Mouse (Mus musculus) induced T-regulatory cell, adult 2 months (primary cell): ENCODE data around the gene Mgme1.

Experiments used
- DNase-seq: peaks from one replicate; pipeline ENCODE4 v3.0.0-alpha.2; 2012; ENCODE audit warnings: low read depth

Mgme1 gene

GRCm38 (mm10) chr2:144270507-144271420, at the start of gene Mgme1, which contains the start of gene Snx5:
TSS of gene Mgme1 (plus strand) at chr2:144270663.
TSS of gene Snx5 (minus strand) at chr2:144270906.
- peak; percentile 95 for DNase-seq

- DNase-seq: peak; percentile 66
These were observed 46.1 kb upstream of the Mgme1 start for GRCm38 (mm10) chr2:144224351-144224750.

- no peak for DNase-seq
These were observed 43.4 kb upstream of the Mgme1 start for GRCm38 (mm10) chr2:144226906-144227586.

- peak; percentile 49 for DNase-seq
These were observed 41.7 kb upstream of the Mgme1 start for GRCm38 (mm10) chr2:144228521-144229346.

- DNase-seq: no peak
These were observed 40.8 kb upstream of the Mgme1 start for GRCm38 (mm10) chr2:144229647-144230046.

GRCm38 (mm10) chr2:144230498-144230897, 40.0 kb upstream of the Mgme1 start:
- no peak for DNase-seq

- peak; percentile 65 for DNase-seq
These were observed 39.3 kb upstream of the Mgme1 start for GRCm38 (mm10) chr2:144231115-144231514.

GRCm38 (mm10) chr2:144233534-144233933, 36.9 kb upstream of the Mgme1 start:
- no peak for DNase-seq

GRCm38 (mm10) chr2:144235776-144236175, 34.7 kb upstream of the Mgme1 start:
- DNase-seq: no peak

GRCm38 (mm10) chr2:144236791-144237584, 33.5 kb upstream of the Mgme1 start:
- DNase-seq: no peak

- DNase-seq: no peak
These were observed 32.1 kb upstream of the Mgme1 start for GRCm38 (mm10) chr2:144238341-144238740.

- no peak for DNase-seq
These were observed 31.1 kb upstream of the Mgme1 start for GRCm38 (mm10) chr2:144239318-144239717.

GRCm38 (mm10) chr2:144240095-144240899, 30.2 kb upstream of the Mgme1 start:
- no peak for DNase-seq

- DNase-seq: no peak
These were observed 25.0 kb upstream of the Mgme1 start for GRCm38 (mm10) chr2:144245464-144245863.

GRCm38 (mm10) chr2:144246270-144246669, 24.2 kb upstream of the Mgme1 start:
- no peak for DNase-seq

GRCm38 (mm10) chr2:144247337-144247978, 23.0 kb upstream of the Mgme1 start:
- no peak for DNase-seq

GRCm38 (mm10) chr2:144248613-144249376, 21.7 kb upstream of the Mgme1 start:
- no peak for DNase-seq

- DNase-seq: no peak
These were observed 20.4 kb upstream of the Mgme1 start for GRCm38 (mm10) chr2:144250111-144250510.

GRCm38 (mm10) chr2:144262837-144263236, 7.6 kb upstream of the Mgme1 start:
- DNase-seq: no peak
